In genomic region chr10:75889406-75890153, GRCm38 (mm10) we compare ENCODE assay signal across 20 mouse cellular contexts. TPM values are rescaled to one million over a fixed set of nuclear protein-coding genes. Genes with fewer than 3 reads are reported as not detected.
DNase-seq lines count a peak whose midpoint lies in the region; ATAC-seq lines count a peak whose summit lies in the region.
"Had no signal": no experiment of that assay in that cellular context is flagged by ENCODE, and none has a peak within 500 bp of the region (broad histone marks: within the 10 kb centered on the region; RNA-seq: fewer than 3 reads in every experiment).

No protein-coding gene starts in this region.

- H3K9ac ChIP-seq in hindbrain, embryonic 14.5 days: no peak overlapping the region
- no peak overlapping the region for H3K9ac ChIP-seq in midbrain, embryonic 13.5 days (replicated peaks)
- no peak overlapping the region for H3K9ac ChIP-seq in intestine, embryonic 15.5 days
- H3K9ac ChIP-seq: neural tube, embryonic 15.5 days had no signal

- no peak for ATAC-seq in hindbrain, embryonic 14.5 days (ENCODE audit: low FRiP score)
- no peak for ATAC-seq in midbrain, embryonic 13.5 days
- no peak for ATAC-seq in intestine, embryonic 15.5 days
- ATAC-seq in monocyte, adult 5-6 weeks (replicated peaks; ENCODE audit: insufficient number of reproducible peaks, low FRiP score, low TSS enrichment, poor library complexity, severe bottlenecking): no peak
- ATAC-seq: forebrain, embryonic 14.5 days; hindbrain, postnatal 0 days; Patski had no signal

- DNase-seq in hindbrain, embryonic 10.5 days (ENCODE audit: low spot score): no peak
- DNase-seq in hindbrain, embryonic 14.5 days (ENCODE audit: low spot score): no peak
- no peak for DNase-seq in midbrain, embryonic 10.5 days (ENCODE audit: low spot score)
- peak; percentile 31 for DNase-seq in adipocyte (ENCODE audit: low spot score)
- DNase-seq in embryo, embryonic 11 days: peak; percentile 26
- DNase-seq: adrenal gland, postnatal 10 days; cerebellum, adult 9-11 months; gastrocnemius, postnatal 14 days; kidney, adult 18-20 months; layer of hippocampus, postnatal 36 days; liver; lung, postnatal 10 days; thymus, postnatal 36 days had no signal

- H3K4me2 ChIP-seq in hindbrain, embryonic 14.5 days (replicated peaks): no peak overlapping the region
- no peak overlapping the region for H3K4me2 ChIP-seq in midbrain, embryonic 13.5 days (replicated peaks)
- H3K4me2 ChIP-seq in intestine, embryonic 15.5 days (replicated peaks): no peak overlapping the region
- H3K4me2 ChIP-seq: neural tube, embryonic 15.5 days had no signal

- H3K27ac ChIP-seq in hindbrain, embryonic 10.5 days: peak overlapping the region; percentile 13; the same call in 1 of the 2 replicates
- H3K27ac ChIP-seq in hindbrain, embryonic 14.5 days: no peak overlapping the region
- peak overlapping the region; percentile 43; the same call in 1 of the 2 replicates for H3K27ac ChIP-seq in midbrain, embryonic 10.5 days (replicated peaks)
- H3K27ac ChIP-seq in midbrain, embryonic 13.5 days: no peak overlapping the region
- no peak overlapping the region for H3K27ac ChIP-seq in intestine, embryonic 15.5 days
- H3K27ac ChIP-seq: hindbrain, postnatal 0 days; neural tube, embryonic 15.5 days had no signal

- H3K4me1 ChIP-seq in hindbrain, embryonic 10.5 days (replicated peaks): peaks cover 38% of the 10 kb centered on the region
- H3K4me1 ChIP-seq in hindbrain, embryonic 14.5 days (replicated peaks; ENCODE audit: control insufficient read depth, insufficient read depth, low read length): peaks cover 5% of the 10 kb centered on the region; the same call in 1 of the 2 replicates
- peaks cover 29% of the 10 kb centered on the region for H3K4me1 ChIP-seq in midbrain, embryonic 10.5 days
- peaks cover 13% of the 10 kb centered on the region for H3K4me1 ChIP-seq in midbrain, embryonic 13.5 days (replicated peaks)
- peaks cover 11% of the 10 kb centered on the region for H3K4me1 ChIP-seq in intestine, embryonic 15.5 days (replicated peaks)

- WGBS in hindbrain, embryonic 10.5 days: 49% methylated on average over 8 of the region's 8 CpGs
- 41% methylated on average over 8 of the region's 8 CpGs for WGBS in hindbrain, embryonic 14.5 days
- 58% methylated on average over 8 of the region's 8 CpGs for WGBS in midbrain, embryonic 10.5 days
- 60% methylated on average over 8 of the region's 8 CpGs for WGBS in midbrain, embryonic 13.5 days
- WGBS in intestine, embryonic 15.5 days: 41% methylated on average over 8 of the region's 8 CpGs

- peaks cover 13% of the 10 kb centered on the region for H3K36me3 ChIP-seq in hindbrain, embryonic 10.5 days
- peaks cover 5% of the 10 kb centered on the region; the same call in 1 of the 2 replicates for H3K36me3 ChIP-seq in hindbrain, embryonic 14.5 days (replicated peaks; ENCODE audit: control insufficient read depth, insufficient read depth)
- H3K36me3 ChIP-seq in midbrain, embryonic 10.5 days: peaks cover 8% of the 10 kb centered on the region
- peaks cover 10% of the 10 kb centered on the region for H3K36me3 ChIP-seq in midbrain, embryonic 13.5 days
- no peaks in the 10 kb centered on the region for H3K36me3 ChIP-seq in intestine, embryonic 15.5 days

- no peak overlapping the region for H3K4me3 ChIP-seq in hindbrain, embryonic 10.5 days
- no peak overlapping the region for H3K4me3 ChIP-seq in hindbrain, embryonic 14.5 days (replicated peaks; ENCODE audit: low read length)
- no peak overlapping the region for H3K4me3 ChIP-seq in midbrain, embryonic 10.5 days
- H3K4me3 ChIP-seq in midbrain, embryonic 13.5 days (replicated peaks): no peak overlapping the region
- no peak overlapping the region for H3K4me3 ChIP-seq in intestine, embryonic 15.5 days (replicated peaks)
- H3K4me3 ChIP-seq: neural tube, embryonic 15.5 days had no signal

- H3K9me3 ChIP-seq in hindbrain, embryonic 10.5 days: no peaks in the 10 kb centered on the region
- H3K9me3 ChIP-seq in hindbrain, embryonic 14.5 days (ENCODE audit: control insufficient read depth, low read length): no peaks in the 10 kb centered on the region
- no peaks in the 10 kb centered on the region for H3K9me3 ChIP-seq in midbrain, embryonic 10.5 days (replicated peaks)
- no peaks in the 10 kb centered on the region for H3K9me3 ChIP-seq in midbrain, embryonic 13.5 days
- no peaks in the 10 kb centered on the region for H3K9me3 ChIP-seq in intestine, embryonic 15.5 days
- H3K9me3 ChIP-seq: neural tube, embryonic 15.5 days had no signal

- H3K27me3 ChIP-seq in hindbrain, embryonic 10.5 days (ENCODE audit: insufficient read depth, poor library complexity, severe bottlenecking): no peaks in the 10 kb centered on the region
- no peaks in the 10 kb centered on the region for H3K27me3 ChIP-seq in hindbrain, embryonic 14.5 days (ENCODE audit: control insufficient read depth, insufficient read depth, low read length)
- no peaks in the 10 kb centered on the region for H3K27me3 ChIP-seq in midbrain, embryonic 10.5 days (ENCODE audit: low read depth, poor library complexity, severe bottlenecking)
- no peaks in the 10 kb centered on the region for H3K27me3 ChIP-seq in midbrain, embryonic 13.5 days
- no peaks in the 10 kb centered on the region for H3K27me3 ChIP-seq in intestine, embryonic 15.5 days (replicated peaks)
- H3K27me3 ChIP-seq: neural tube, embryonic 15.5 days; Patski had no signal

RNA-seq across cellular contexts. Expression of gene Derl3, which starts 3.6 kb away (rescaled TPM):
- 1.6 and 3.1 TPM in 2 replicates for polyA plus RNA-seq in hindbrain, embryonic 10.5 days (2016; fragmentation: Nextera tagmentation; extraction: Ambion mirVana)
- 0.91 and 1.5 TPM in 2 replicates for polyA plus RNA-seq in hindbrain, embryonic 14.5 days (2014; fragmentation: Nextera tagmentation; extraction: Ambion mirVana)
- 1.4 and 1.8 TPM in 2 replicates for polyA plus RNA-seq in midbrain, embryonic 10.5 days (2016; fragmentation: Nextera tagmentation; extraction: Ambion mirVana)
- 1.9 and 2.1 TPM in 2 replicates for polyA plus RNA-seq in midbrain, embryonic 13.5 days (2015; fragmentation: Nextera tagmentation; extraction: Ambion mirVana)
- 4.4 and 8.5 TPM in 2 replicates for polyA plus RNA-seq in intestine, embryonic 15.5 days (2015; fragmentation: Nextera tagmentation; extraction: Ambion mirVana)
- 2.7 to 7.1 TPM (median 4.3 TPM) in 3 replicates for total RNA-seq in monocyte, adult 5-6 weeks (2017)
- total RNA-seq: gastrocnemius, postnatal 14 days had no signal

RNA-seq across cellular contexts. Expression of gene Mif, which starts 29.5 kb away (rescaled TPM):
- 2,694 and 3,395 TPM in 2 replicates for polyA plus RNA-seq in hindbrain, embryonic 10.5 days (2016; fragmentation: Nextera tagmentation; extraction: Ambion mirVana)
- 1,642 and 1,896 TPM in 2 replicates for polyA plus RNA-seq in hindbrain, embryonic 14.5 days (2014; fragmentation: Nextera tagmentation; extraction: Ambion mirVana)
- 2,515 and 3,289 TPM in 2 replicates for polyA plus RNA-seq in midbrain, embryonic 10.5 days (2016; fragmentation: Nextera tagmentation; extraction: Ambion mirVana)
- polyA plus RNA-seq in midbrain, embryonic 13.5 days (2015; fragmentation: Nextera tagmentation; extraction: Ambion mirVana): 1,337 and 1,364 TPM in 2 replicates
- 2,230 and 2,305 TPM in 2 replicates for polyA plus RNA-seq in intestine, embryonic 15.5 days (2015; fragmentation: Nextera tagmentation; extraction: Ambion mirVana)
- total RNA-seq in monocyte, adult 5-6 weeks (2017): 37.4 to 54.1 TPM (median 41.4 TPM) in 3 replicates

RNA-seq across cellular contexts. Expression of gene Smarcb1, which starts 31.8 kb away (rescaled TPM):
- polyA plus RNA-seq in hindbrain, embryonic 10.5 days (2016; fragmentation: Nextera tagmentation; extraction: Ambion mirVana): 284 and 332 TPM in 2 replicates
- 230 and 231 TPM in 2 replicates for polyA plus RNA-seq in hindbrain, embryonic 14.5 days (2014; fragmentation: Nextera tagmentation; extraction: Ambion mirVana)
- polyA plus RNA-seq in midbrain, embryonic 10.5 days (2016; fragmentation: Nextera tagmentation; extraction: Ambion mirVana): 294 and 296 TPM in 2 replicates
- polyA plus RNA-seq in midbrain, embryonic 13.5 days (2015; fragmentation: Nextera tagmentation; extraction: Ambion mirVana): 323 and 327 TPM in 2 replicates
- 170 and 171 TPM in 2 replicates for polyA plus RNA-seq in intestine, embryonic 15.5 days (2015; fragmentation: Nextera tagmentation; extraction: Ambion mirVana)
- total RNA-seq in monocyte, adult 5-6 weeks (2017): 16.2 to 31.0 TPM (median 19.4 TPM) in 3 replicates

RNA-seq across cellular contexts. Expression of gene Chchd10, which starts 43.4 kb away (rescaled TPM):
- polyA plus RNA-seq in hindbrain, embryonic 10.5 days (2016; fragmentation: Nextera tagmentation; extraction: Ambion mirVana): 9.3 and 13.1 TPM in 2 replicates
- 148 TPM in 2 replicates for polyA plus RNA-seq in hindbrain, embryonic 14.5 days (2014; fragmentation: Nextera tagmentation; extraction: Ambion mirVana)
- polyA plus RNA-seq in midbrain, embryonic 10.5 days (2016; fragmentation: Nextera tagmentation; extraction: Ambion mirVana): 6.9 and 7.5 TPM in 2 replicates
- polyA plus RNA-seq in midbrain, embryonic 13.5 days (2015; fragmentation: Nextera tagmentation; extraction: Ambion mirVana): 15.1 and 17.1 TPM in 2 replicates
- polyA plus RNA-seq in intestine, embryonic 15.5 days (2015; fragmentation: Nextera tagmentation; extraction: Ambion mirVana): 171 and 215 TPM in 2 replicates
- total RNA-seq in monocyte, adult 5-6 weeks (2017): 1.4 to 5.9 TPM (median 5.8 TPM) in 3 replicates

RNA-seq across cellular contexts. Expression of gene Mmp11, which starts 46.7 kb away (rescaled TPM):
- 31.0 and 41.3 TPM in 2 replicates for polyA plus RNA-seq in hindbrain, embryonic 10.5 days (2016; fragmentation: Nextera tagmentation; extraction: Ambion mirVana)
- polyA plus RNA-seq in hindbrain, embryonic 14.5 days (2014; fragmentation: Nextera tagmentation; extraction: Ambion mirVana): 16.8 and 18.0 TPM in 2 replicates
- 23.7 and 38.2 TPM in 2 replicates for polyA plus RNA-seq in midbrain, embryonic 10.5 days (2016; fragmentation: Nextera tagmentation; extraction: Ambion mirVana)
- 22.7 and 29.5 TPM in 2 replicates for polyA plus RNA-seq in midbrain, embryonic 13.5 days (2015; fragmentation: Nextera tagmentation; extraction: Ambion mirVana)
- 30.1 and 32.2 TPM in 2 replicates for polyA plus RNA-seq in intestine, embryonic 15.5 days (2015; fragmentation: Nextera tagmentation; extraction: Ambion mirVana)
- 1.1 TPM in 1 of 3 replicates, not detected in the others for total RNA-seq in monocyte, adult 5-6 weeks (2017)

Comparison
In these comparisons a context has a peak if more than half of its experiments do, and no peak if none do; other contexts are left out.
1. H3K27ac ChIP-seq: peak in hindbrain, embryonic 10.5 days (single experiment) and midbrain, embryonic 10.5 days (single experiment); none in hindbrain, embryonic 14.5 days (single experiment), midbrain, embryonic 13.5 days (single experiment) and intestine, embryonic 15.5 days (single experiment).
2. DNase-seq: peak in adipocyte (single experiment) and embryo, embryonic 11 days (single experiment); none in hindbrain, embryonic 10.5 days (single experiment), hindbrain, embryonic 14.5 days (single experiment) and midbrain, embryonic 10.5 days (single experiment).